Mouse (Mus musculus): ENCODE measurements around the gene Ank2.

- TF ChIP-seq EP300 (IDR thresholded peaks at IDR 0.05; ENCODE audit: low read depth): no peak
- no peak for TF ChIP-seq CTCF (IDR thresholded peaks at IDR 0.05; ENCODE audit: low read depth)
Observed at GRCm38 (mm10) chr3:127126220-127126619, 372.9 kb downstream of the Ank2 start.

Measured in liver, postnatal 0 days (tissue).